Mouse (Mus musculus): Measurements from ENCODE around the gene Ccdc177.
A peak's percentile ranks its signal among the peaks of the same experiment; 100 is the strongest.
"Not testable (repeated sequence)": the region's sequence is repeated elsewhere in the genome, so short reads cannot be mapped to it uniquely, and the experiment has no call there.

Ccdc177 gene

DNA sequence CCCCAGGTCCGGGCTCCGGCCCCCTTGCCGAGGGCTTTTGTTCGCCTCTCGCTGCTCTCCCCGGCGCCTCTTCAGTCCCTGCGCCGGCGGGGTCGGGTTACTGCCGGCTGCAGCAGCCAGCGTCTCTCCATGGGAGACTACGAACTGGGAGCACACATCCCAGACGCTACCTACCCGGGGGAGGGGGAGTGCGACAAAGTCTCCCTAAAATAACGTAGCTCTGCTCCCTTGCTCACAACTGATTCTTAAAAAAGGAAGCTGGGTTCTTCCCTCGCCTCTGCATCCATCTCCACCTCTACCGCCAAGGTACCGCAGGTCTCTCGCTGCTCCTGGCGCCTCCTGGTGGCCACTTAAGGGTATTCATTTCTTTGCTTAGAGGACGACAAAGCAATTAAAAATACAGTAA is at the start of gene Ccdc177:
Ccdc177 (minus strand) TSS at position 292 of the 406 bp plus-strand sequence.
- peak; percentile 80 for DNase-seq

GRCm38 (mm10) chr12:80810005-80810404 is 49.5 kb upstream of the Ccdc177 start:
- no peak for DNase-seq

GRCm38 (mm10) chr12:80807451-80808085 is 47.1 kb upstream of the Ccdc177 start:
- no peak for DNase-seq

DNA sequence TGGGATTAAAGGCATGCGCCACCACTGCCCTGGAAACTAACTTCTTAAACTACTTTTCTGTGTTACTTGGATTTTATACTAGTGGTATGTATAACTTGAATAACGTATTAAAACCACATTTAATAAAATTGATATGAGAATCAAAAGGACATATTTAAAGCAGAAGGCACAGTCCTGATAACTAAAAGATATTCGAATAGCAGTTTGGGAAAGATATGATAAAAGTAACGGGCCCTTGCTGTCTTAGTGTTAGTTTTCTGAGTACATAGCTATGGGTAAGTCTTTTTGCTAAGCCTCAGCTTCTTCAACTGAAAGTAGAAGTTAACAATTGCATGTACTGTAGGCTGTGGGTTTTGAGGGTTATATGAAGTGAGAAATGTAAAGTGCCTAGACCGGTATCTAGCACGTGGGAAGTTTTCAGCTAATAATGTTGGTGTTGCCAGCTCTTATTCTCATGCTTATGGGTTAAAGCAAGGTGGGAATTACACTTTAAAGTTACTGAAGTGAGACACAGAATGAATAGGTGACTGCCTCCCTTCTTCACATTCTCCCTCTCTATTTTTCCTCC is 44.5 kb upstream of the Ccdc177 start:
- DNase-seq: no peak

- DNase-seq: peak; percentile 76
These were observed 43.4 kb upstream of the Ccdc177 start for GRCm38 (mm10) chr12:80803924-80804323.

- DNase-seq: no peak
These were observed 41.0 kb upstream of the Ccdc177 start for GRCm38 (mm10) chr12:80801443-80801842.

DNA sequence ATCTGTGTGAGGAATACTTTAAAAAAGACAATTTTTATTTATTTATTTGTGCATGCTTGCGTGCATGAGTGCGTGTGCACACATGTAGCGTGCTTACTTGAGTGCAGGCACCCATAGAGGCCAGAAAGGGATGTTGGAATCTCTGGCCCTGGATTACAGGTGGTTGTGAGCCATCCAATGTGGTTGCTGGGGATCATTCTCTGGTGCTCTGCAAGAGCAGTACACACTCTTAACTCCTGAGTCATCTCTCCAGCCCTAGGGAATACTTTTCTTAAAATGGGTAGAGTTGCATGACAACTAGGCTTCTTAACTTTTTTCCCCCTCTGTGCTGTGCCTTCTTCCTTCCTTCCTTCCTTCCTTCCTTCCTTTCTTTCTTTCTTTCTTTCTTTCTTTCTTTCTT is 39.7 kb upstream of the Ccdc177 start:
- no peak for DNase-seq

- no peak for DNase-seq
These were observed 37.8 kb upstream of the Ccdc177 start for GRCm38 (mm10) chr12:80798271-80798670.

DNA sequence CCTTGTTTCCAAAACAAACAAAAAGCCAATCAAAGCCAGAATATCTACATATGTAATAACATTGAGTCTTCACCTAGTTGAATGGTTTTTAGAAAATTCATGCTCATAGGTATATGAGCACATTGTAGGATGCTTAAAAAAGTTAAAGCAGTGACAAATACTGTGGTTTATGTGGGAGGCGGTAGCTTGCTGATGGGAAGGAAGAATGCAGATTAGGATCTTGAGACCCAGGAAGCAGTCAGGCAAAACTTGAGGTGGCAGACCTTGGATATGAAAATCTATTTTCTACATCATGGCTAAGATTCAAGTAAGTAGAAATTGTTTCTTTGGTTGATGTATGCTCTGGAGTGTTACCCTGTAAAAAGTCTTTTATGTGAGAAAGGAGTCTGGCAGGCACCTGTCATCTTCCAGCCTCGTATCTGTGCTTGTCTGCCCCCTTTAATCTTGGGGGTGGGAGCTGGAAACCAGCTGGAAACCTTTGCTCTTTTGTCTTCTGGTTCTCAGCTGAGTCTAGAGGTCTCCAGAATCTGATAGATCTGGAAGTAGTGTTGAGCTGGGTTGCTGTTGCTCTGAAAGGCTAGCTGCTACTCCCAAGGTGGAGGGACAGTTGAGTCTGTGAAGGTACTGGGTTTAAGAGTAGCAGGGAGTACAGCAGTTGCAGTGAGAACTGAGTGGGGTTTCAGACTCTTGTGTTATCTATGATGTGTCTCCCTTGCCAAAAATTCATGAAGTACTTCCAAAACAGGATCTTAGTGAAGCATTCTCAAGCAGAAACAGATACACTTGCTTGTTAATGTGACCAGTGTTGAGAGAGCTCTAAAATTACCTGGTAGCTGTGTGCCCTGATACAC is 34.7 kb upstream of the Ccdc177 start:
- DNase-seq: no peak

- DNase-seq: no peak
These were observed 34.0 kb upstream of the Ccdc177 start for GRCm38 (mm10) chr12:80794522-80794921.

- peak; percentile 20 for DNase-seq
These were observed 33.0 kb upstream of the Ccdc177 start for GRCm38 (mm10) chr12:80793535-80793934.

- DNase-seq: peak; percentile 72
These were observed 32.4 kb upstream of the Ccdc177 start for GRCm38 (mm10) chr12:80792867-80793266.

DNA sequence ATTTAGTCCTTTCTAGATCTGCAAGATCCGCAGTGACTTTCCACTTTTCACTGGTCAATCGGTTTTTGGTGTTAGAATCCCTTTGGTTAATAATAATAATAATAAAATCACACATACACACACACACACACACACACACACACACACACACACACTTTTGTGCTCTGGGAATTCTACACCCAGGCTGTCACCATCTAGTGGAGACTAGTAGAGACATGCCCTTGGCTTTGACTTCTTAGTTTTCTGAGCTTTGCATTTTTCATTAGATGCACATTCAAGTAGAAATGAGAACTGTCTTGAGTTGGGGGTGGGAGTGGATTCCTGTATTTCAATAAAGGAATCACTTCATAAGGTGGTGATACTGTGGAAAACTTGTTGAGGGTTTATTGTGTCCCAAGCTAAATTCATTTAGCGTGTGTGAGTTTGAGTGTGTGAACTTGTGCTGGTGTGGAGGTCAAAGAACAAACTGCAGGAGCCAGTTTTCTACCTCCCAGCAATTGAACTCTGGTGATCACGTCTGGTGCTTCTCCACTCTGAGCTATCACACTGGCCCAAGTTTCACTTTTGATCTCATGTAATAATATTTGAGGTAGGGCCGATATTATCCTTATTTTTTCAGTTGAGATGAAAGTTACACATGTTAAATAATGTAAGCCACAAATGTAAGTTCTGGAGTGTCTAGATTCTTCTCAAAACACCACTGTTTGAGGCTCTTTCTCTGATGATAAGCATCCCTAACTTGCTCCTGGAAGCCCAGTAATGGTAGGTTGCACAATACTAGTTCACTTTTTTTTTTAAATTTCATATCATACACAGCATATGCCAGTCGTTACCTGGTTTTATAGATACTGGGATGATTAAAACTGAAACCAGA is 31.3 kb upstream of the Ccdc177 start:
- peak; percentile 56 for DNase-seq

GRCm38 (mm10) chr12:80790700-80791570 is 30.4 kb upstream of the Ccdc177 start:
- DNase-seq: no peak

DNA sequence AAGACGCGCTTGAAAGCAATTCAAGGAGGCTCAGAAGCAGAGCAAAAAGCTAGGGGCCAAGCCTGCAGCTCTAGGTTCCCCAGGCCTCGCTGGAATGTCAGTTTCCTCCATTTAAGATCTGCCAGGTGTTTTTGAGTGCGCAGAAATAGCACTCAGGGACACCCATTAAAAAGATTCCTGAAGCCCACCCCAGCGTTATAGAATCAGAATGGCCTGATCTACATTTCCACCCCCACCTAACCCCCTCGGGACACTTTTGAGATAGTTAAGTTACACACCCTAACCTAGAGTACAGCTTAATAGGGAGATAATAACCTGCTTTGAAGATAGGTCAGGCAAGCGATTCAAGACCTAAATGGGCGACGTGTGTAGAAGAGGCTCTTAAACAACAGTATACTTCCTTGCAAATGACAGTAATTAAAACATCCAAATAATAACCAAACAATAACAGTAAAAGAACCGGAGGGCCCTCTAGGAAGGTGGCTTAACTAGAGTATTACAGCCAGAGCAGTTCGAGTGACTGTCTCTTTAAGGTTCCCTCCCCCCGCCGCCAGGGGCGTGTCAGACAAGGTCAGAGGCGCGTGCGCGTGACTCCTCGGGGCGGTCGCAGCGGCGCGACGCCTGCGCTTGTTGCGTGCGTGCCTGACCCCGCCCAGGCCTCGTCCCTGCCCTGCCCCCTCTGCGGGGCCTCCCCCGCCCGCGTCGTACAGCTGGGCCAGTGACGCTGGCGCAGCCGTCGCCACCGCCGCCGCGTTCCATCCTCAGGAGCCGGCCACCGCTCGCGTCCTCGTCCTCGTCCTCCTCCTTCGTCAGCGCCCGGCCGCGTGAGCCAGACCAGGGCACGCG is 29.6 kb upstream of the Ccdc177 start, which contains the start of gene Susd6:
Susd6 (plus strand) TSS at position 662 of the 846 bp plus-strand sequence.
- peak; percentile 99 for DNase-seq

GRCm38 (mm10) chr12:80789276-80789675 is 28.8 kb upstream of the Ccdc177 start:
- not testable (repeated sequence) for DNase-seq

GRCm38 (mm10) chr12:80788188-80788587 is 27.7 kb upstream of the Ccdc177 start:
- DNase-seq: no peak

DNA sequence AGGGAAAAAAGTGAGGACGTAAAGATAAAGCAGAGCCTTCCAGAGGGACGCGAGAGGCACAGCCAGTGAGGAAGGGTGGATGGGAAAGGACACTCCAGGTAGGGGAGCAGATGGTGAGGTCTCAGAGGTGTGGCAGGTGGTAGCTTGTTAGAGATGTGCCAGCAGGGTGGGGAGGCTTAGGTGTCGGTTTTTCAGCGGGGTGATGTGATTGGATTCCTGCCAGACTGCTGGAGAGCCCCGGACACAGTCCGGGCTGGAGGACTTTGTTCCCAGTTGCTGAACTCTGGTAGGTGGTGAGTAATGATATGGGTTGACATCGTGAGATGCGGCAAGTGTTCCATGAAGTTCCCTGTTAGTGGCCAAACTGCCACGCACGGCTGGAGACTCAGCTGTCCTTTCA is 27.1 kb upstream of the Ccdc177 start:
- DNase-seq: peak; percentile 85

- DNase-seq: no peak
These were observed 26.1 kb upstream of the Ccdc177 start for GRCm38 (mm10) chr12:80786591-80786990.

GRCm38 (mm10) chr12:80785597-80785996 is 25.1 kb upstream of the Ccdc177 start:
- no peak for DNase-seq

- no peak for DNase-seq
These were observed 24.5 kb upstream of the Ccdc177 start for GRCm38 (mm10) chr12:80785005-80785404.

Data from kidney, postnatal 14 days (tissue).